Mouse (Mus musculus) cerebellum, adult 18-20 months (tissue): ENCODE measurements around the gene Scube3.

Source experiments
- DNase-seq, 2 experiments: peaks; one replicate each; pipeline ENCODE4 v3.0.0; 2021

The Scube3 gene

DNA sequence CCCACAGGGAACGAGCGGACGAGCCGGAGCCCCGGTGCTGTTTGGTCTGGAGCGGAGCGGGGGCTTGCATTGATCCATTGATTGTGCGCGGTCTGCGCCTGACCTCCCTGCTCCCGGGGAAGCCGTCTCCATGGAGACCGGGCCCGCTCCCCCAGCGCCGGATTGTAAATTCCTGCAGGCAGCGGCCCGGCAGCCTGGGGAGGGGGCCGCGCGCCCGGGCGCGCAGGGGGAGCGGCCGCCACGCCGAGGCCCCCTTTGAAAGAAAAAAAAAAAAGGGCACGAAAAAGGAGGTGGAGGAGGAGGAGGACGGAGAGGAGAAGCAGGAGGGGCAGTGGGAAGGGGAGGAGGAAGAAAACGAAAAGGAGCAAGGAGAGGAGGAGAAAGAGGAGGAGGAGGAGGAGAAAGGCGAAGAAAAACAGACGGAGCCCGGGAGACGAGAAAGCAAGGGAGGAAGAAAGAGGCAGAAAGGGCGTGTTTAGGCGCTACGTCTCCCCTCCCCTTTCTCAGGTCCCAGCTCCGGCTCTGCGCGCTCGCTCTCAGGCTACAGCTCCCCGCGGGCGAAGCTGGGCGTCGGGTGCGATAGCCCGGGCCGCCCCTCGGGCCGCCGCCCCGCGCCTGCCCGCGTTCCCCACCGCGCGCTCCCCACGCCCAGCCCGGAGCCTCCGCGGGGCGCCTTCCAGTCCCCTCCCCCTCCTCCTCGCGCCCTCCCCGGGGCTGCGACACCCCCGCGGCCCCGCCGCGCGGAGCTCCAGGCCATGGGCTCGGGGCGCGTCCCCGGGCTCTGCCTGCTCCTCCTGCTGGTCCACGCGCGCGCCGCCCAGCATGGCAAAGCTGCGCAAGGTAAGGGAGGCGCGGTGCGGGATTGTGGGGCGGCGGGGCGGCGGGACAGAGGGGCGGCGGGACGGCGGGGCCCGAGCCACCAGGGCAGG, at the start of gene Scube3:
Scube3 (plus strand) TSS at position 371 of the 929 bp plus-strand sequence.
- no peak for DNase-seq

DNA sequence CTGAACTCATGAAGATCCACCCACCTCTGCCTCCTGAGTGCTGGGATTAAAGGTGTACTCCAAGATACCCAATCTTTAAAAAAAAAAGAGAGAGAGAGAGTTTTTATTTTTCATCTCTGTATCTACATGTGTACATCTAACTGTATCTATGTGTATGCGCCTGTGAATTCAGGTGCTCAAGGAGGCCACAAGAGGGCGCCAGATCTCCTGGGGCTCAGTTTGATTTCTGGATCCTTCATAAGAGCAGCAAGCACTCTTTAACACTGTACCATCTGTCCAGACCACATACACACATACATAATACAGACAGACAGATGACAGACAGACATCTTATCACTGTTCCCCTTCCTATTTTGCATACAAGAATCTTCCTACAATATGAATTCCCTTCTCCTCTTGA, 49.6 kb upstream of the Scube3 start:
- no peak for DNase-seq

DNA sequence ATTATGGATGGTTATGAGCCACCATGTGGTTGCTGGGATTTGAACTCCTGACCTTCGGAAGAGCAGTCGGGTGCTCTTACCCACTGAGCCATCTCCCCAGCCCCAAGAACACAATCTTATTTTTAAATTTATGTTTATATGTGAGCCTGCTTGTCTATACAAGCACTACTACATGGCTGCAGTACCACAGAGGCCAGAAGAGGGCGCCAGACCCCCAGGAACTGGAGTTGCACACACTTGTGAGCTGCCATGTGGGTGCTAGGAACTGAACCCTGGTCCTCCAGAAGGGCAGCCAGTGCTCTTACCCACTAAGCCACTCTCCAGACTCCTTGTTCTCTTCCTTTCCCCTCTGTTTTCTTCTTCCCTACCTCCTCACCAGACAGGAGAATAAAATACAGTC, 48.1 kb upstream of the Scube3 start:
- no peak for DNase-seq

DNA sequence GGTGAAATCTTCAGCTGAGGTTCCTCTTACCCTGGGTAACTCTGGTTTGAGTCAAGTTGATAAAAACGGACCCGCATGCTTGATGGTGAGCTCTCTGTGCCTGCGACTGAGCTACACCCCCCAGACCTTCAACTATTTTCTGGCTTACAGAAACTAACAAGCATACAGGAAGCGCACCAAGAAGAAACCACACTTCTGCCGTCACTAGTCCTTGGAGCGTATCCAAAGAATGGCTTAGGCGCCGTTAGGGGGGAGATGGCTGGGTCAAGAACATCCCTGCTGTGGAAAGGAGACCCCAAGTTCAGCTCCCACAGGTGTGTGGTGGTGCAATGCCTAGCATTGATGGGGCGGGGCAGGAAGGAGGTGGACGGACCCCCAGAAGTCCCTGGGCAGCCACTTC, 45.5 kb upstream of the Scube3 start:
- no peak for DNase-seq

DNA sequence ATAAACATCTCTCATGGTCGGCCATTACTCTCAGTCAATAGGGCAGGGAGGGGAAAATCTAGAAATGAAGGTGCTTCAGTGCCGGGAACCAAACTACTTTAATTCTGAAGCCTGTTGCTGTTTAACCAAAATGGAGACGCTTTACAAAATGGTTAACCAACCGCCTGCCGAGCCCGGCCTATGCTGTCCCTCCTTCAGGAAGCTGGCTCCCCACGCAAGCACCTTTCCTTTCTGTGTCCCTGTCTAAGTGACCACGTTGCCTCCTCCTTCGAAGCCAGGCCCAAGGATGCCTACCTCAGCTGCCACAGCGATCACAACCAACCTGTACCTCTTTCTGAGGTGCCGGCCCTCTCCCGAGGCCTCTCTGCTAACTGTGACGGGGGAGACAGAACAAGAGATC, 44.6 kb upstream of the Scube3 start:
- no peak for DNase-seq

DNA sequence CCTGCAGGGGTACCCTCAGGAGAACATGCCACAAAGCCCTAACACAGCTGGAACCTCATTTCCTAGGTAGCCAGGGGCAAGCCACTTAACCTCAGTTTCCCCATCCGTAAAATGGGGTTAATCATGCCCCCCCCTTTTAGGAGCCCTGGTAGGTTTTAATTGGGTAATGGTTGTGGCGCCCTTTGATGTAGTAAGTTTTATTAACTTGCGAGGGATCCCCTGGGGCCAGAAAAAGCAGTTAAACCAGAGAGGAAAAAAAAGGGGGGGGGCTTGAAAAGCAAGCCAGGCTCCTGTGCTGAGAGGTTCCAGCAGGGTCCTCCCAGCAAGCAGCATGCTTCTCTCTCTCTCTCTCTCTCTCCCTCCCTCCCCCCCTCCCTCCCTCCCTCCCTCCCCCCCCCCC, 42.9 kb upstream of the Scube3 start:
- DNase-seq: no peak

DNA sequence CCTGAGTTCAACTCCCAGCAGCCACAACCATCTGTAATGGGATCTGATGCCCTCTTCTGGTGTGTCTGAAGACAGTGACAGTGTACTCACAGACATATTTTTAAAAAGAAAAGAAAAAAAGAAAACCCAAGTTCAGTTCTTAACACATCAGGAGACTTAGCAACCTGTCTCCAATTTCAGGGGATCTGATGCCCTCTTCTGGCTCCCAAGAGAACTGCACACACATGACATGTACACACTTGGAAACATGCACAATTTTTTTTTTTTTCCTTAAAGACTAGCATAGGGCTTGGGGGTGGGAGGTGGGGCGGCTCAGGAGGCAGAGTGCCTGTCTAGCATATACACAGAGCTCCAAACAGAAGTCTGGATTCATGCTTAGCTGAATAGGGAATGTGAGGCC, 41.3 kb upstream of the Scube3 start:
- no peak for DNase-seq

DNA sequence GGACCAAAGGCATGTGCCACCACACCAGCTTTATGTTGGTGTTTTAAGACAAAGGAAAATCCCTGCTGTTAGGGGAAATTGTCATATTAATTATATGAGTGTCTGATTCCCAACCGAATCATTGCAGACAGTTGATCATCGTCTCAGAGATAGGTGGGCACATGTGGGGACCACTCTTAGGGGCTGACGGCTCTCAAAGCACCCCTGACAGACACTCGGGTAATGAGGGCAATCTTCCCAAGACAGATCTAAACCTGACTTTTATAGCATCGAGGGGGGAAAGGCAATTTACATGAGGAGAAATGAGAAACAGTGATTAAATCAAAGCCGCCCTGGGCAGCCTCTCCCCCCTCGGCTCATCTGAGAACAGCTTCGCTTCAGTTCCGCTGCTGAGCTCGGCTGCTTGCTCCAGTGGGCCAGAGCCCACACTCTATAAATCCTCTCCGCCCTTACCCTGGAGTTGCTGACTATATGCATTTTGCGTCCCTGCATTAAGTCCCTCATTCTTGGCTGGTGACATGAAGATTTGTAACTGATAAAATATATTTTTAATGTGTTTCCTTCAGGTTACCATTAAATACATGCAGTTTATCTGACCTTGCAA, 40.6 kb upstream of the Scube3 start:
- DNase-seq: no peak

DNA sequence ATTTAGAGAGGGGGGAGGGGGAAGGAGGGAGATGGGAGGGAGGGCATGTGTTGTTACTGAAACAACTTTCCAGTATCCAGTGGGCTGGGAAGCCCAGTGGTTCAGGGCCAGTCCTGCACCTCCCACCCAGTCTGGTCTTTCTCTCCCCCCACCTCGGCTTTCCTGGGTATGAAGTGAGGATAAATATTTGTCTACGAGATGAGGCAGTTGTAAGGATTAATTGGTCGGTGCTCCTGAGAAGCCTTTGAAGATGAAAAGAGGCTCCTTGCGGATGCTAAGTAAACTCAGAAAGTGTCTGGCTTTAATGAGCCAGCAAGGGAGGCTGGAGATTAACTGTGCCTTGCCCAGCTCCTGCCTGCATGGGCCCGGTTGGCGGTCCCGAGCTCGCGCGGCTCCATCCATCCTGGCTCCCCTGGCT, 40.0 kb upstream of the Scube3 start:
- DNase-seq: no peak

DNA sequence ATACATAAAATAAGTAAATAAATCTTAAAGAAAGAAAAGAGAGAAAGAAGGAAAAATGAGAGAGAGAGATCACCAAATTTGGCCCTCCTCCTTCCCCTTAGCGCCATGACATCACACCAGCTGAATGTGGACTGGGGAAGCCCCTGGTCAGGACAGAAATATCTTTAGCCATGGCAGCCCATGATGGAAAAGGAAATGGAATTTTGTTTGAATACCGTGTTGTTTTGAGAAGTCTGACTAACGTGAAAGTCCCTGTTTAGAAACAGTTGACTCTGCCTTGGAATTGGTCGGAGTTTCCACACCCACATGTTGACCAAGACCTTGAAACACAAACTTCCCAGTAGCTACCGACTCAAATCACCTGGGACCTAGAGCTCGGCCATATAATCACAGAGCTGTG, 37.5 kb upstream of the Scube3 start:
- DNase-seq: no peak

DNA sequence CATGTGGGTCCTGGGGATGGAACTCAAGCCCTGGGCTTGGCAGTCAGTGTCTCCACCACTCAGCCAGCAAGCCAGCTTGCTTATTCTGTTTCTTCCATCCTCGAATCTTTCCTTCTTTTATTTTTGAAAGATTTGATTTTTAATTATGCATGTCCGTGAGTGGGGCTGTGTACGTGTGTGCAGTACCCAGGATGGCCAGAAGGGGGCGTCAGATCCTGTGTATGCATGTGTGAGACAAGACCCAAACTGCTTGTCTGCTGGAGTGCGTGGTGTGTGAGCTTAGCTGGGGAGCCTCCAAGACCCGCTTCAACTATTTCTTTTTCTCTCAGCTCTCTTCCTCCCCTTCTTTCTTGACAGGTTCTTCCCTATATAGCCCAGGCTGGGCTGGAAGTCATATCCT, 35.6 kb upstream of the Scube3 start:
- DNase-seq: no peak

DNA sequence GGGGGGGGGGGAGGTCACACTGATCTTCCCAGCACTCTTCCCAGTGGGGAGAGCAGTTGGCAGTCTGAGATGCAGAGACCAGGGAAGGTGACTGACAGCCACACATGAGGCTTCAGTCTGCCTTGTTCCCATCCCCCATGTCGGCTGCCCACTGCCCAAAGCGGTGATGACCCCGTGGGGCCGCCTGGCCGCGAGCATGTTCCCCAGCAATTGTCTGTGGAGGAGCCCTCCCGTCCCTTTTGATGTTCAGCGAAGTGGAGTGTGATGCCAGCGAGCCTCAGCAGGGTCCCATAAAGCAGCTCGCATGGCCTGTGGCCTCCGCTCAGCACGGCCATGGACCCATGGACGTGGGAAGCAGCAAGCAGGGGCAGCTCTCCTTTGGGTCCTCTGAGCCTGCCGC, 34.7 kb upstream of the Scube3 start:
- DNase-seq: no peak

DNA sequence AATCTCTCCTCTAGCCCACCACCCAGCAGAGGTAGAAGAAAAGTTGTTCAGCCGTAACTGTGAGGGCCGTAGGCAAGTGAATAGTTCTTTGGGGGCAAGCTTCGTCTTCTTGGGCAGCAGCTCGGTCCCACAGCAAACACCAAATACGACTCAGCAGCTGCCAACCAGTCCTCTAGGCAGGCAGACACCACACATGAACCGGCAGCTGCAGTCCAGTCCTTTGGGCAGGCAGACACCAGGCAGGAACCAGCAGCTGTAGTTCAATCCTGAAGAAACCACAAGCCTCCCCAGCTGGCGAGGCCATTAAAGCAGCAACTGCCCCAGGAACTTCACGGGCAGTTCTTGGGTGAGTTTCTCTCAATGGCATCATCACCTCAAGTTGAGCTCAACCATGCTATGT, 29.7 kb upstream of the Scube3 start:
- no peak for DNase-seq

DNA sequence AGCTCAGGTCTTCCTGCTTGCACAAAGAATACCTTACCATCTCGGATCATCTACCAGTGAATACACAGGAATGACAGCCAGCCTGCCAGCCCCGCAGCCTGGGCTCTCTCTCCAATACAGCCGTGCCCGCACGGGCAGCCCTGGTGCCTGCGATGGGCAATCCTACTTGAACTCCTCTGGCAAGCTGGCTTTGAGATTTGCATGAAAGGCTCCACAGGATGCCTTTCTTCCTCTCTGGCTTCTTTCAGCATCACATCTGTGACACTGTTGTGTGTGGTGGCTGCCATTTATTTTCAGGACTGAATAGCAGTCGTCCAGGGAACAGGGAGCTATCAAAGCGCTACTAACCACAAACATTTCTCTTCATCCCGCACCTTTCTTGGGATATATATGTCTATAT, 25.6 kb upstream of the Scube3 start:
- no peak for DNase-seq

DNA sequence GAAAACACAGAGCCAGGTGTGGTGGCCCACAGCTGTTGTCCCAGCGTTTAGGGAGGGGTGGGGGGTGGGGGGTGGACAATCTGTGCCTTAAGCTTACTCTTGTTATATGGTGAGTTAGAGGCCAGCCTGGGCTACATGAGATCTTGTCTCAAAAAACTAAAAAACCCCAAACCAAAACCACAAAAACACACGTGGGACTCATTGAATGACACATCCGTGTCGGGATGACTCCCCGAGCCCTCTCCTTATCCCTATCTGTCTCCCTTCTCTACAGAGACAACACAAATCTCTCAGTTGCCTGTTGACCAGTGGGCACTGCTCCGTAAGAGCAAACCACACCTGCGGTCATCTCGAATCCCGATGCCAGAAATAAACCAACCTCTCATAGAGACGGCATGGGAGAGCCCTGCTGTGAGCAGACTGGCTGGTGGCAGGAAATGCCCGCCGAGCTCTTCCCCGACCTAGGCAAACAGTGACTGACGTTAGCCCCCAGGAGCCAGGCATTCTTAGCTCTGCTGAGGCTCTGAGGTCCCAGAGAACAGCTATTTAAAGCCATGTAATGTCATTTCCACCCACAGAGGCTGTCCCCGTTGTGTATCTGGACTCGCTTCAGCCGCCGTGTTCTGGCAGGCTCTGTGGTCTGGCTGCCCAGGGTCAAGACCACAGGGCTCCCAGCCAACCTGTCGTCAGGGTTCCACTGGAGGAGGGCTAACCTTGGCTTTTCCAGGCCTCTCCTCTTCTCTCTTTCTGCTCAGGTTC, 24.3 kb upstream of the Scube3 start:
- peak; percentile 42 to 54 for DNase-seq

DNA sequence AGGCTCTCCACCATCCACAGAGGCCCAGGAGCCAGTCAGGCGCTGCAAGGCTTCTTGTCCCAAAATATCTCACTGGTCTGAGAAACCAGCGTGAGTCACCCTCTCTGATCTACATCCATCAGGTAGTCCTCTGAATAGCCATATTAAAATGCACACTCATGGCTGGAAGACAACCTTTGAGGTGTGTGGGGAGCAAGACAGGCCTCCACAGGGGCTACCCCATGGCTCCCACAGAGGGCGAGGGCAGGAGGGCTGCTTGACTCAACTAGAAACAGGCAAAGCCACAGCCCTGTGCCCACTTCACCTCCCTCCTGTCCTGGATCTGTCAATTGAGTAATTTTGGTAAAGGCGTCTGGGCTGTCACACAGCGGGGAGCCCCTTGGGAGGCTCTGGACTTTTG, 21.5 kb upstream of the Scube3 start:
- no peak for DNase-seq

DNA sequence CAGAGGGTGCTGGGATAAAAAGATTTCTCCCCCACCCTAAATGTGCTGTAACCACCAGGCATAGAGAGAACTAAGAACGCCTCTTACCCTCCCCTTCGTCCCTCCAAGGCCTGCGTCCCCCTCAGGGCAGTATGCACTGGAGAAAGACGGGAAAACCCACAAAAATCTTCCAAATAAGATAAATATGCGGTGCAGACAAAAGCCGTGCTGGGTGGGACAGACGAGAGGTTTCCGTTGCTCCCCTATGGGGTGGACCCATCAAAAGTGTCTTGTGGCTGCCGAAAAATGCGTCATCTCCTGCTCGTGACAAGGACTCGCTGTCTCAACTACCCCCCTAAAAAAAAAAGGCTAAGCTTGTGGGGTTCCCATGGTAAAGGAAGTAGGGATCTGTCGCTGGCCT, 19.0 kb upstream of the Scube3 start:
- no peak for DNase-seq

DNA sequence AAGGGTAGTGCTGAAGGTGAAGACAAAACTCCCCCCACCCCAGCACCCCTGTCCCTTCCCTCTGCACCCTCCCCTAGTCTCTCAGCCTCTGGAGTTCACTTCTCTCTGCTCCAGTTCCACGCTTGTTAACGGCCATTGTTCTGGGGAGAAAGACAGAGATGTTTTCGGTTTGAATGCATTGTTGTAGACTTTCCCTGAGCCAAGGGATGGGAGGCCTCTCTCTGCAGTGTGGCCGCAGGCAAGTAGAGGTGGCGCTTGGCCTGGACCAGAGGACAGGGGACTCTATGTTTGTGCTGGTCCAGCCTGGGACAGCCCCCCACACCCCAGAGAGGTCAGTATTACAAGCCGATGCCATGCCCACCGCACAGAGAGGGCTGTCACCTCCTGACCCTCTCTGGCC, 18.3 kb upstream of the Scube3 start:
- no peak for DNase-seq

DNA sequence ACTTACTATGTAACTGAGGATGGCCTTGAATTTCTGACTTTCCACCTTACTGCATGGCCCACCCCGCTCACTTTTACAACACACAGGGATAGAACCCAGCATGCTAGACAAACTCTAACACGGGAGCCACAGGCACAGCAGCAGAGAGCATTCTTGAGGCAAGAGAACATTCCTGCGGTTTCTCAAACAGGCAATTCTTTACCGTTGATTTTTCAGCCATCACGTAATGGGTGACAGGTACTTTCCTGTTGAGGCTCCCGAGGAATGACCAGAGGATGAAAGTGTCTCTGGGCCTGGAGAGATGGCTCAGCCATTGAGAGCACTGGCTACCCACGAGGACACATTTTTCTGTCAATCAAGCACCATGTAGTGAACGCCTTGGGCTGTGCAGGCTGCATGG, 17.6 kb upstream of the Scube3 start:
- no peak for DNase-seq

DNA sequence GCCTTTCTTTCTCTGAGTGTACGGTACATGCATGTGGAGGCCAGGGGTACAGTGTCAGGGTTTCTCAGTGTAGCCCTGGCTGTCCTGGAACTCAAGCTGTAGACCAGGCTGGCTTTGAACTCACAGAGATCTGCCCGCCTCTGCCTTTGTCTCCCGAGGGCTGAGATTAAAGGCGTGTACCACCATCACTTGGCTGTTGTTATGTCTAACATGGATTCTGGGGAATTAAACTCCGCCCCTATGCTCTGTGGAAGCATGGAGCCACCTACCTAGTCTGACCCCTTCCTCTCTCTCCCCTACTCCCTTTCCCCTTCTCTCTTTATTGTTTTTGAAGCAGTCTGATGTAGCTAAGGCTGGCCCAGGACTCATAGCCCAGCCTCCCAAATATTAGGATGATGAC, 12.1 kb upstream of the Scube3 start:
- DNase-seq: no peak

DNA sequence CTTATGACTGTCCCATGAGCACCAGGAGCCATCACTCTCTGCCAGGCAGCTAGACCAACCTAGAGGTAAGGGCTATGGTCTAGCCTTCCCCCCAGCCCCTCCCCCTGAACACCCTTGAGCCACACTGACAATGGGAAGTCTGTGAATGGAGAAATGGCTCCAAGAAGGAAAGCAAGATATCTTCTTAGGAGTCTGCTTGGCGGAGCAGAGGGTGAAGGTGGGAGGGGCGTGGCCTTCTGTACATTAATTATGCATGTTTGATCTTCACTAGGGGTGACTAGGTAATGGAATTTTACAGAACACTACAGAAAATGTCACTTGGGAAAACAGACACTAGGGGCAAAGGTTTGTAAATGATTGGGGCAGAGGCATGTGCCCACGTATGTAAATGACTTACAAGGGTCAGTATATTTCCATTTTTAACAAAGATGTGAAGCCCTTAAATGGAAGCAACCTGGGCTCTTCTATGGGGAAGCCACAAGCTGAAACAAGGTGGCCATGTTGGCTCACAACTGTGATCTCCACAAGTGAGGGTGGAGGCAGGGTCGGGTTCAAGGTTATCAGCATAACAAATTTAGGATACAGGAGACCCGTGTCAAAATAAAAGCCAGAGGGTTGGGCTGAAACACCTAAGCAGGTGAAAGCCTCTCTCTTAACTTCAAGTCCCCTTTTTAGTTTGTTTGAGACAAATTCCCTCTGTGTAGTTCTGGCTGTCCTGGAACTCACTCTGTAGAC, 11.4 kb upstream of the Scube3 start:
- DNase-seq: no peak

DNA sequence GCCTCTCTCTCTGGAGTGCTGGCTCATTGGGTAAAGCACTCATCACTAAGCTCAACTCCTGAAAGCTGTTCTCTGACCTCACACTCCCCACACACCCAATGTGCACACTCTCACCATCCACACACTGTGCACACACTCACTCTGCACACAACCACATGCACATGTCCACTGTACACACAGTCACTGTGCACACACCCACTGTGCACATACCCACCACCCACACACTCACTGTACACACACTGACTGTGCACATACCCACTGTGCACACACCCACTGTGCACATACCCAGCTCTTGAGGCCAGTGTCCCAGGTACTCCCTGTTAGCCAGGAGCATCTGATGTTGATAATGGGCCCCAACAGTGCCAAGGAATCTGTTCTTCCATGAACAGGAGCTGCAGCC, 10.8 kb upstream of the Scube3 start:
- DNase-seq: no peak

DNA sequence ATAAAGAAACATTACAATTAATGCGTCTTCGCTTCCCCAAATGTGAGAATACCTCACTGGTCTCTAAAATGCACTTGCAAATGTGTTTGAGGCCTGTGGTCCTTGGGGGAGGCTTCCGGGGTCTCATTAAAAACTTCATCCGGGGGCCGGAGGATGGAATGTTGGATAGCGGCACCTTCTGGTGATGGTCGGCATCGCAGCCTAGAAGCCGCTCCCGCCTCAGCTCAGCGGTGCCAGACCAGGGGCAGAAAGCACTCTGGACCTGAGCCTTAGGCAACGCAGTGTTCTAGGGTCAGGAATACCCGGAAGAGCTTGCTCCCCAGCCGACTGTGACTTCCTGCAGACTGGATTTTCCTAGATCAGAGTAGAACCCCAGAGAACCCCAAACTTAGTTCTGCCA, 8.7 kb upstream of the Scube3 start:
- peak; percentile 23 to 57 for DNase-seq
